Mouse (Mus musculus): ENCODE results near the gene Cables2. TPM values are rescaled to one million over a fixed set of nuclear protein-coding genes. Genes with fewer than 3 reads are reported as not detected.

Gene Cables2
- polyA plus RNA-seq, 1 experiment from 2014 or later, result 19.8 TPM

- H3K27me3 ChIP-seq, result no peaks in the 10 kb centered on the region
- H3K9me3 ChIP-seq, result no peaks in the 10 kb centered on the region
- 68% methylated on average over 4 of the region's 4 CpGs for WGBS
- H3K27ac ChIP-seq, result no peak overlapping the region
- no peak overlapping the region for H3K4me3 ChIP-seq
- no peaks in the 10 kb centered on the region for H3K36me3 ChIP-seq
- H3K4me2 ChIP-seq, result no peak overlapping the region
- ATAC-seq (ENCODE audit: low FRiP score), result no peak
- no peaks in the 10 kb centered on the region for H3K4me1 ChIP-seq (replicated peaks)
- no peak overlapping the region for H3K9ac ChIP-seq
Observed at GRCm38 (mm10) chr2:180302201-180302600, 28.9 kb upstream of the Cables2 start.

GRCm38 (mm10) chr2:180300771-180301170 is 27.5 kb upstream of the Cables2 start:
- WGBS, result 55% methylated on average over 5 of the region's 5 CpGs
- ATAC-seq (ENCODE audit: low FRiP score), result no peak

DNA sequence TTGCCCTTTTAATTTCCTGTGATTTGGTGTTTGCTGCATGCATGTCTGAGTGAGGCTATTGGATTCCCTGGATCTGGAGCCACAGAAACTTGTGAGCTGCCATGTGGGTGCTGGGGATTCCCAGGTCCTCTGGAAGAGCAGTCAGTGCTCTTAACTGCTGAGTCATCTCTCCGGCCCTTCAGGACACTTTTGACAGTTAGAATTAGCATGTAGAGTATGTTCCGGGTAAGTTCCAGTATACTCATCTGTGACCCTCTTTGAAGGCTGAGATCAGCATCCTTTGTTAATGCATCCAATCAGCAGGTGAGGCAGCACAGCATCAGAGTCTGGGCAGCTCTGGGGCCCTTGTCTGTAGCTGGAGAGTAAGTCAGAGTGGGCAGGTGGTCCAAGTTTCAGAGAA is 27.0 kb upstream of the Cables2 start:
- H3K27me3 ChIP-seq, result no peaks in the 10 kb centered on the region
- H3K4me1 ChIP-seq (replicated peaks), result no peaks in the 10 kb centered on the region
- H3K4me3 ChIP-seq, result no peak overlapping the region
- no peaks in the 10 kb centered on the region for H3K36me3 ChIP-seq
- no peak overlapping the region for H3K4me2 ChIP-seq
- no peak for ATAC-seq (ENCODE audit: low FRiP score)
- no peak overlapping the region for H3K9ac ChIP-seq
- H3K27ac ChIP-seq, result no peak overlapping the region
- no peaks in the 10 kb centered on the region for H3K9me3 ChIP-seq
- WGBS, result 76% methylated on average over 2 of the region's 2 CpGs

More at GRCm38 (mm10) chr2:180300771-180301170, 27.5 kb upstream of the Cables2 start:
- Histone ChIP-seq H3K4me1 (replicated peaks) (no peaks in the 10 kb centered on the region), H3K9ac (no peak overlapping the region), H3K4me2 (no peak overlapping the region), H3K27me3 (no peaks in the 10 kb centered on the region), H3K4me3 (no peak overlapping the region), H3K36me3 (no peaks in the 10 kb centered on the region), H3K9me3 (no peaks in the 10 kb centered on the region), H3K27ac (no peak overlapping the region)

GRCm38 (mm10) chr2:180292906-180293305 is 19.6 kb upstream of the Cables2 start:
- 72% methylated on average over 8 of the region's 8 CpGs for WGBS
- Histone ChIP-seq H3K27me3 (peaks cover 4% of the 10 kb centered on the region; the same call in 1 of the 2 replicates), H3K9me3 (no peaks in the 10 kb centered on the region), H3K4me3 (no peak overlapping the region), H3K36me3 (no peaks in the 10 kb centered on the region), H3K4me2 (no peak overlapping the region), H3K27ac (no peak overlapping the region), H3K4me1 (replicated peaks) (no peaks in the 10 kb centered on the region), H3K9ac (no peak overlapping the region)
- ATAC-seq (ENCODE audit: low FRiP score), result no peak

DNA sequence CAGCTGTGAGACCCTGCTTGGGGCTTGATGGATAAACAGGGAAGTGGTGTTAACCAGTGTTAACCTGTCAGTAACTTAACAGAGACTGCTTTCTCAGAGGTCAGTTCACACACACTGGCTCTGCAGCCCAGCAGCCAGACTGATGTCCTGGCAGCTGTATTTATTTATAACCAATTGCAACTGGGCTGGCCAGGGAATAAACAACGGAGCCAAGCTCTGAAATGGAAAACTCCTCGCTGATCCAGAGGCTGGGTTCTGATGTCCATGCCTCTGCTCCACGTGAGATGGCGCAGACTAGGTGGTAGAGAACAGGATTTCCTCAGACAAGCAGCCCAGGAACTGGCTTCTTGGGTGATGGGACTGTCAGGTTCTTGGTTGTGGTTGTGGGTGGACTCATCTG is 18.7 kb upstream of the Cables2 start:
- Histone ChIP-seq H3K4me3 (no peak overlapping the region), H3K4me2 (no peak overlapping the region), H3K27me3 (peaks cover 4% of the 10 kb centered on the region; the same call in 1 of the 2 replicates), H3K27ac (no peak overlapping the region), H3K9ac (no peak overlapping the region), H3K9me3 (no peaks in the 10 kb centered on the region), H3K4me1 (replicated peaks) (no peaks in the 10 kb centered on the region), H3K36me3 (no peaks in the 10 kb centered on the region)
- no peak for ATAC-seq (ENCODE audit: low FRiP score)
- 79% methylated on average over 4 of the region's 4 CpGs for WGBS

GRCm38 (mm10) chr2:180291566-180291965 is 18.3 kb upstream of the Cables2 start:
- Histone ChIP-seq H3K4me1 (replicated peaks) (no peaks in the 10 kb centered on the region), H3K9ac (no peak overlapping the region), H3K4me2 (no peak overlapping the region), H3K27me3 (peaks cover 4% of the 10 kb centered on the region; the same call in 1 of the 2 replicates), H3K4me3 (no peak overlapping the region), H3K36me3 (no peaks in the 10 kb centered on the region), H3K9me3 (no peaks in the 10 kb centered on the region), H3K27ac (no peak overlapping the region)
- no peak for ATAC-seq (ENCODE audit: low FRiP score)
- 81% methylated on average over 5 of the region's 5 CpGs for WGBS

GRCm38 (mm10) chr2:180290503-180290902 is 17.2 kb upstream of the Cables2 start:
- WGBS, result 70% methylated on average over 6 of the region's 6 CpGs
- ATAC-seq (ENCODE audit: low FRiP score), result no peak
- Histone ChIP-seq H3K9me3 (no peaks in the 10 kb centered on the region), H3K27ac (no peak overlapping the region), H3K36me3 (no peaks in the 10 kb centered on the region), H3K9ac (no peak overlapping the region), H3K4me3 (no peak overlapping the region), H3K4me2 (no peak overlapping the region), H3K27me3 (peaks cover 4% of the 10 kb centered on the region; the same call in 1 of the 2 replicates), H3K4me1 (replicated peaks) (no peaks in the 10 kb centered on the region)

GRCm38 (mm10) chr2:180289440-180290108 is 16.3 kb upstream of the Cables2 start, which contains the start of gene Rbbp8nl:
Gene Rbbp8nl, minus strand, starts transcription at chr2:180289879.
- Histone ChIP-seq H3K36me3 (no peaks in the 10 kb centered on the region), H3K4me1 (replicated peaks) (no peaks in the 10 kb centered on the region), H3K4me3 (no peak within 1 kb of the TSS), H3K27ac (no peak within 1 kb of the TSS), H3K4me2 (no peak within 1 kb of the TSS), H3K9ac (no peak within 1 kb of the TSS), H3K27me3 (peaks cover 7% of the 10 kb centered on the region; the same call in 1 of the 2 replicates), H3K9me3 (no peaks in the 10 kb centered on the region)
- no peak for ATAC-seq (ENCODE audit: low FRiP score)
- WGBS, result 51% methylated on average over 16 of the region's 16 CpGs

- Histone ChIP-seq H3K9me3 (no peaks in the 10 kb centered on the region), H3K9ac (no peak overlapping the region), H3K27me3 (peaks cover 7% of the 10 kb centered on the region; the same call in 1 of the 2 replicates), H3K4me2 (no peak overlapping the region), H3K4me1 (replicated peaks) (no peaks in the 10 kb centered on the region), H3K27ac (no peak overlapping the region), H3K4me3 (no peak overlapping the region), H3K36me3 (no peaks in the 10 kb centered on the region)
- WGBS, result 63% methylated on average over 11 of the region's 11 CpGs
- ATAC-seq (ENCODE audit: low FRiP score), result no peak
Observed at GRCm38 (mm10) chr2:180288966-180289365, 15.7 kb upstream of the Cables2 start.

- H3K9ac ChIP-seq, result no peak overlapping the region
- no peak overlapping the region for H3K4me3 ChIP-seq
- ATAC-seq (ENCODE audit: low FRiP score), result no peak
- H3K27ac ChIP-seq, result no peak overlapping the region
- peaks cover 3% of the 10 kb centered on the region; the same call in 1 of the 2 replicates for H3K4me1 ChIP-seq (replicated peaks)
- no peak overlapping the region for H3K4me2 ChIP-seq
- 84% methylated on average over 8 of the region's 8 CpGs for WGBS
- peaks cover 26% of the 10 kb centered on the region for H3K27me3 ChIP-seq
- no peaks in the 10 kb centered on the region for H3K9me3 ChIP-seq
- no peaks in the 10 kb centered on the region for H3K36me3 ChIP-seq
Observed at GRCm38 (mm10) chr2:180279321-180279720, 6.0 kb upstream of the Cables2 start.

DNA sequence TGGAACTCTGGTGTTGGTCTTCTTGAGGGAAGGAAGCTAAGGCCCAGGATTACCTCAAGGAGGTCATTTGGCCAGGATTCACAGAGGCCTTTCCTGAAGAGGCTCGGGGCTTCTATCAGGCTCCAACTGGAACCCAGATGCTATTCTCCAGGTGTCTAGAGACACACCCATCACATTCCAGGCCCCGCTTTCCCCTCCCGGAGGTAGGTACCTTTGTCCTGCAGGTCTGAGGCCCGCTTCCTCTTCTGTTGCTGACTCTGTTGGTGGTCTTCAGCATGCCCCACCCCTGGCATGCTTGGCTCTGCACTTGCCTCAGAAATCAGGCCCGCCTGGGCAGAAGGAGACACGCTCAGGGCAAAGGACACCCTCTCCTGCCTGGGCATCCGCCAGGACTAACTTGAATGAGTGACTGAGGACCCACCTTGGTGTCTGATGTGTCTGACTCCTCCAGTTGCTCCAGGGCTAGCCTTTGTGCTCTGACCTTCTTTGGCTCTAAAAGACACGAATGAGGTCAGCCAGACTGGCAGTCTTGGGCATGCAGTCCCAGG is 4.6 kb upstream of the Cables2 start:
- H3K27me3 ChIP-seq, result peaks cover 22% of the 10 kb centered on the region
- H3K27ac ChIP-seq, result no peak overlapping the region
- H3K9me3 ChIP-seq, result no peaks in the 10 kb centered on the region
- H3K4me3 ChIP-seq, result no peak overlapping the region
- no peak overlapping the region for H3K4me2 ChIP-seq
- no peaks in the 10 kb centered on the region for H3K36me3 ChIP-seq
- no peak overlapping the region for H3K9ac ChIP-seq
- WGBS, result 69% methylated on average over 8 of the region's 8 CpGs
- ATAC-seq (ENCODE audit: low FRiP score), result no peak
- peaks cover 6% of the 10 kb centered on the region for H3K4me1 ChIP-seq (replicated peaks)

GRCm38 (mm10) chr2:180276851-180277259 is 3.6 kb upstream of the Cables2 start:
- H3K9me3 ChIP-seq, result no peaks in the 10 kb centered on the region
- WGBS, result 78% methylated on average over 8 of the region's 8 CpGs
- H3K27ac ChIP-seq, result no peak overlapping the region
- peaks cover 21% of the 10 kb centered on the region for H3K27me3 ChIP-seq
- no peaks in the 10 kb centered on the region for H3K36me3 ChIP-seq
- ATAC-seq (ENCODE audit: low FRiP score), result no peak
- H3K4me3 ChIP-seq, result no peak overlapping the region
- 0 out of 2 replicates have a peak overlapping the region, but pooled peaks have one; percentile 24 for H3K9ac ChIP-seq
- no peak overlapping the region for H3K4me2 ChIP-seq
- H3K4me1 ChIP-seq (replicated peaks), result peaks cover 16% of the 10 kb centered on the region

- Histone ChIP-seq H3K36me3 (0 out of 2 replicates have a peak, but pooled peaks cover under 1% of the 10 kb centered on the region), H3K4me3 (no peak overlapping the region), H3K27ac (no peak overlapping the region), H3K27me3 (peaks cover 21% of the 10 kb centered on the region), H3K4me2 (no peak overlapping the region), H3K9me3 (no peaks in the 10 kb centered on the region), H3K4me1 (replicated peaks) (peaks cover 21% of the 10 kb centered on the region), H3K9ac (no peak overlapping the region)
- 68% methylated on average over 4 of the region's 4 CpGs for WGBS
- ATAC-seq (ENCODE audit: low FRiP score), result no peak
Observed at GRCm38 (mm10) chr2:180276385-180276784, 3.1 kb upstream of the Cables2 start.

All from hindbrain, embryonic 13.5 days (tissue).